23 mouse cellular contexts compared by ENCODE assay signal in the genomic region with DNA sequence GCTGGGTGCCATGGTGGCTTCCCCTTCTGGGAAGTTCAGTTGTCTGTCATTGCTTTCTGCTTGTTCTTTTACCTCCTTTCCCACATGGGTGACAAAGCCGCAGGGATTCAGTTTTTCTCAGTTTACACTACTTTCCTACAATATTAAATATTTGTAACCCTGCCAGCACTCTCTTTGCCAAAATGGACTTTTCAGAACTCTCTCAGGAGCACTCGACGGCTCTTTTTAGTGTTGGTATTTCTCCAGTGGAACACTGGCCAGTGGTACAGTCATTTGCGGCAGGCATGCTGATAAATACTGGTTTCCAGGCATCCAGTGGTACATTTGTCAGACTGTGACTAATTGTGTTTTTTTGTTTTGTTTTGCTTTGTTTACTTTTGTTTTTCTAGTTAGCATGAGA.
DNase-seq lines count a peak whose midpoint lies in the region; ATAC-seq and TF ChIP-seq lines count a peak whose summit lies in the region.
"Had no signal": no experiment of that assay in that cellular context is flagged by ENCODE, and none has a peak within 500 bp of the region (broad histone marks: within the 10 kb centered on the region; RNA-seq: fewer than 3 reads in every experiment).

No protein-coding gene starts in this region.

- ATAC-seq in megakaryocyte-erythroid progenitor cell, adult 5-6 weeks (replicated peaks; ENCODE audit: low FRiP score, low TSS enrichment, poor library complexity, severe bottlenecking), result no peak
- ATAC-seq: inflammation-experienced regulatory T-cells, adult 6 months had no signal

- H3K4me3 ChIP-seq in embryonic fibroblast, embryonic 13.5 days (ENCODE audit: insufficient read depth, low read length), result no peak overlapping the region
- H3K4me3 ChIP-seq: forebrain, embryonic 12.5 days; limb, embryonic 10.5 days; liver, embryonic 15.5 days; midbrain, embryonic 12.5 days; neural tube, embryonic 15.5 days had no signal

- TF ChIP-seq CTCF in embryonic fibroblast, embryonic 13.5 days (IDR thresholded peaks at IDR 0.05; ENCODE audit: borderline replicate concordance, insufficient read depth, low read length), result no peak

- no peak for TF ChIP-seq POLR2A in embryonic fibroblast, embryonic 13.5 days (IDR thresholded peaks at IDR 0.05; ENCODE audit: low read depth, low read length)

- intact Hi-C loops in heart, postnatal 14 days (cut with DNase I), result no loop called here

- DNase-seq in heart, adult 9 months (ENCODE audit: low spot score in 2 of 2), result peak; percentile 12 to 37
- no peak for DNase-seq in heart, postnatal 14 days
- peak; percentile 30 for DNase-seq in NIH3T3 (ENCODE audit: low read depth)
- DNase-seq in lung, postnatal 25 days (ENCODE audit: low spot score), result peak; percentile 42
- DNase-seq in embryo, embryonic 9.5 days (ENCODE audit: extremely low spot score), result no peak
- DNase-seq: adrenal gland, postnatal 25 days; B cell, adult 2 months; cerebellum, adult 9-10 months; heart, postnatal 4 days; kidney, adult 18-20 months; liver; right cerebral cortex, adult 18-20 months; right cerebral cortex, postnatal 4 days had no signal

- H3K4me1 ChIP-seq in embryonic fibroblast, embryonic 13.5 days (ENCODE audit: control insufficient read depth, insufficient read depth, low read length), result no peaks in the 10 kb centered on the region
- H3K4me1 ChIP-seq: forebrain, embryonic 12.5 days; liver, embryonic 15.5 days; midbrain, embryonic 12.5 days; neural tube, embryonic 15.5 days had no signal

- 0 out of 2 replicates have a peak overlapping the region, but pooled peaks have one; percentile 35 for H3K27ac ChIP-seq in embryonic fibroblast, embryonic 13.5 days (ENCODE audit: insufficient read depth, low read length)
- H3K27ac ChIP-seq: forebrain, embryonic 12.5 days; hindbrain, embryonic 14.5 days; kidney, postnatal 0 days; limb, embryonic 10.5 days; liver, embryonic 15.5 days; midbrain, embryonic 12.5 days; neural tube, embryonic 15.5 days had no signal

Comparison
In these comparisons a context has a peak if more than half of its experiments do, and no peak if none do; other contexts are left out.
1. DNase-seq: peak in heart, adult 9 months (2 of 2), NIH3T3 (single experiment) and lung, postnatal 25 days (single experiment); none in heart, postnatal 14 days (0 of 2) and embryo, embryonic 9.5 days (single experiment).